Mouse (Mus musculus) liver, embryonic 14.5 days (tissue): Measurements from ENCODE around the gene Rabl6.

ENCODE experiments used
- CTCF ChIP-seq: IDR thresholded peaks from 2 replicates; pipeline ENCODE4 v1.5.1; 2016; ENCODE audit warnings: antibody characterized with exemption, low read depth, control low read depth
- EP300 ChIP-seq: IDR thresholded peaks from 2 replicates; pipeline ENCODE4 v1.6.1; 2016; ENCODE audit warnings: antibody characterized with exemption, low read depth

DNA sequence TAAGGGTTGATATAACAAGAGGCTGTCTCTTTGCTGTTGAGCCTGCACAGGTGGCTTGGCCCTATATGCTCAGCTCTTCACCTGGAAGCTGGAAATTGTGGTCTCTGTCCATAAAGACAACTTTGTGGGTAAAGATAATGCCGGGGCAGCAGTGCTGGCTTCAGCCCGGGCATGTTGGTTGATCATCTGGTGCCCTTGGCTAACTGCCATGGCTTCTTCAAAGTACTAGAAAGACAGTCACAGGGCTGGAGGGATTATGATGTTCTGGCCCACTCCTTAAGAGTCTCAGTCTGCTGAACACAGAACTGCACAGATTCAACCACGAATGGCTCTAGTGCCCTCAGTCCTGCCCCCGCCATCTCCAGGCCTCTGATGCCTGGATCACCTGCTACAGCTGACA is 48.9 kb upstream of the Rabl6 start:
- TF ChIP-seq EP300 = no peak
- TF ChIP-seq CTCF = no peak
